Mouse (Mus musculus) Muller cell, postnatal 12 days (primary cell): ENCODE measurements around the gene Bola1.
"Not testable (repeated sequence)": the region's sequence is repeated elsewhere in the genome, so short reads cannot be mapped to it uniquely, and the experiment has no call there.

Experiments used
- DNase-seq: peaks from one replicate; pipeline ENCODE4 v3.0.0-alpha.2; 2015; ENCODE audit errors: inconsistent ontology term

Gene Bola1

DNA sequence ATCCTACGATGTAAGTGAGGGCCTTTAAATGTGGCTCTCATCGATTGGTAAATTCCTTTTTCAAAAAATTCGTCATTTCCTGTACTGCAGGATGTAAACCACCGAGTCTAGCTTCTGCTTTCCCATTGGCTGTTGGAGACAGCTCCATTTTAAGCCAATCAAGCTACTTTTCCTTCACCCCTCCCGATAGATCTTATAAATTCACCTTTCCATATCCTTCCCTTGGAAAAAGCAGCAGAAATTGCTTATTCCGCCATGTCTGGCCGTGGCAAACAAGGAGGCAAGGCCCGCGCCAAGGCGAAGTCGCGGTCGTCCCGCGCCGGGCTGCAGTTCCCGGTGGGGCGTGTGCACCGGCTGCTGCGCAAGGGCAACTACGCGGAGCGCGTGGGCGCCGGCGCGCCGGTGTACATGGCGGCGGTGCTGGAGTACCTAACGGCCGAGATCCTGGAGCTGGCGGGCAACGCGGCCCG is at the start of gene Bola1, which contains the start of gene Hist2h2ab:
TSS of gene Bola1 (minus strand) at position 49 of the 470 bp plus-strand sequence.
TSS of gene Hist2h2ab (plus strand) at position 205 of the 470 bp plus-strand sequence.
- peak; percentile 87 for DNase-seq

DNA sequence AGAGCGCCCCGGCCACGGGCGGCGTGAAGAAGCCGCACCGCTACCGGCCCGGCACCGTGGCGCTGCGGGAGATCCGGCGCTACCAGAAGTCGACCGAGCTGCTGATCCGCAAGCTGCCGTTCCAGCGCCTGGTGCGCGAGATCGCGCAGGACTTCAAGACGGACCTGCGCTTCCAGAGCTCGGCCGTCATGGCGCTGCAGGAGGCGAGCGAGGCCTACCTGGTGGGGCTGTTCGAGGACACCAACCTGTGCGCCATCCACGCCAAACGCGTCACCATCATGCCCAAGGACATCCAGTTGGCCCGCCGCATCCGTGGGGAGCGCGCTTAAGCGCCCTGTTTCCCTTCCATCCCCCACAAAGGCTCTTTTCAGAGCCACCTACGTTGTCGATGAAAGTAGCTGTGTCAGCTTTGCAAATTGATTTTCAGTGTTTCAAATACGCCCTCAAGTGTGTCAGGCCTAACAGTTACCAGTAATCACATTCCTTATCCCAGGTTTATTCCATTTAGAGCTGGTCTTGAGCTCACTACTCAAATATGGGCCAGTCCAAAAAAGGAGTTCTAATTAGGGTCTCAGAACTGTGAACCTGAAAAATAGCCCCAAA is 49.4 kb upstream of the Bola1 start:
- DNase-seq = not testable (repeated sequence)

DNA sequence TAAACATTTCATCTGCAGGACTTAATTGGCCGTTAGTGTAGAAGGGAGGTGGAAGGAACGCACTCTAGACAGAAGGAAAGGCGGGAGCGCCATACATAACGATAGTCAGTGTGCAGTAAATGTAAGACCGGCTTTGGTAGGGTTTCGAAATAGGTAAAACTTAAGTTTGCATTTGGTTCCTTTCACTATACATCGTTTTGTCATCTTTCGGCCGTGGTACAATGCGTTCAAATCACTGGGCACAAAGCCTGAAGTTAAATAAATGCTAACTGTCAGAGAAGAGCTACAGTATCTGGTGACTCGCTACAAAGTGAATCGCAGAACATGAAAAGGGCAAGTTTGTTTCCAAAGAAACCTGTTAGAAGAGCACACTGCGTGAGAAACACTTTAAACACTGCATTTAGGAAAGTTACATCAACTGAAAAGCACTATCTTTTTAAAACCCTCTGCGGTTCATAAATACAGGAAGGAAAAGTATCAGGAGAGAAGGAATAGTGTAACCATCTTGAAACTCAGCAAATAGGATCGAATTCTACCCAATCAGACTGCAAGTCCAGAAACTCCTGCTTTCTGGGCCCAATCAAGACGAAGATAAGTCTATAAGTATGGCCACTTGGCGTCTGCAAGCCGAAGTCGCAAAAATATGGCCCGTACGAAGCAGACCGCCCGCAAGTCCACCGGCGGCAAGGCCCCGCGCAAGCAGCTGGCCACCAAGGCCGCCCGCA is 48.7 kb upstream of the Bola1 start, which contains the start of gene Hist2h3b:
TSS of gene Hist2h3b (plus strand) at position 604 of the 725 bp plus-strand sequence.
- peak; percentile 84 for DNase-seq

DNA sequence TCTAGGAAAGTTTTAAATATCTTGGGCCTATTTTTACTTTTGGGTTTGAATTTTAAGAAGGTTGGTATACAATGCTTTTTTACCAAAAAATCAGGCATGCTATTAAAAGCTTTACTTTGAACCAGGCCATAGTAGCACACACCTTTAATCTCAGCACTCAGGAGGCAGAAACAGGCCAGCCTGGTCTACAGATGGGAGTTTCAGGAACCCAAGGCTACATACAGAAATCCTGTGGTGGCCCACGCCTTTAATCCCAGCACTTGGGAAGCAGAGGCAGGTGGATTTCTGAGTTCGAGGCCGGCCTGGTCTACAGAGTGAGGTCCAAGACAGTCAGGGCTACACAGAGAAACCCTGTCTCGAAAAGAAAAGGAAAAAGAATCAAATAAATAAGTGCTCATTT is 48.0 kb upstream of the Bola1 start:
- no peak for DNase-seq

DNA sequence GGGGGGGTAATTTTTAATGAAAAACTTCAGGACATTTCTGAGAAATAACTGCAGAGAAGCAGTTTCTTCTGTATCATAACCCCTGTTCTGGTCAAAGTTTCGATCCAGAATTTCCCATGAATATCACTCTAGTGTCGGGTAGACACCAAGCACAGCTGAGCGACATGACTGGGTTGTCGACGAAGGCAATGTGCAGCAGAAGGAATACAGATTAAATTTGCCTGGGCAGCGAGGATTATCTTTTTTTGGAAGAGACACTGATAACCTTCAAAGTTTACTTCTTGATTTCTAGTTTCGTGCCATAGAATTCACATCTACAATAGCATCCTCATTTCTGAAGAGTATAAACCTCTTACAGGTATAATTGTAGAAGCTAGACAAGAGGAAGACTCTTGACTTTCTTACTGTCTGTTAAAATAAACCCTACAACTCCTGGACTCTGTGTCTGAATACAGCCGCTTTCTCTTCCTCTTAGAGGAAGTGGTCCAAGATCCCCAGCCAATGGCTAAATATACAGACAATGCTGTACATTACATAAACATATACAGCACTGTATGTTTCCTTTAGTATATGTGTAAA is 46.7 kb upstream of the Bola1 start:
- no peak for DNase-seq

- no peak for DNase-seq
Measured at GRCm38 (mm10) chr3:96264404-96264949, 45.0 kb upstream of the Bola1 start.

GRCm38 (mm10) chr3:96263558-96264403 is 44.3 kb upstream of the Bola1 start:
- no peak for DNase-seq

- peak; percentile 97 for DNase-seq
Measured at GRCm38 (mm10) chr3:96262979-96263550, 43.6 kb upstream of the Bola1 start, which contains the start of gene Hist2h4. Gene Hist2h4, minus strand, starts transcription at chr3:96263311.

GRCm38 (mm10) chr3:96262216-96262875 is 42.8 kb upstream of the Bola1 start:
- peak; percentile 84 for DNase-seq

GRCm38 (mm10) chr3:96261623-96262022 is 42.1 kb upstream of the Bola1 start:
- DNase-seq = no peak

- DNase-seq = no peak
Measured at GRCm38 (mm10) chr3:96260220-96260619, 40.7 kb upstream of the Bola1 start.

GRCm38 (mm10) chr3:96257190-96257589 is 37.7 kb upstream of the Bola1 start:
- DNase-seq = no peak

- DNase-seq = no peak
Measured at GRCm38 (mm10) chr3:96255926-96256593, 36.6 kb upstream of the Bola1 start.

DNA sequence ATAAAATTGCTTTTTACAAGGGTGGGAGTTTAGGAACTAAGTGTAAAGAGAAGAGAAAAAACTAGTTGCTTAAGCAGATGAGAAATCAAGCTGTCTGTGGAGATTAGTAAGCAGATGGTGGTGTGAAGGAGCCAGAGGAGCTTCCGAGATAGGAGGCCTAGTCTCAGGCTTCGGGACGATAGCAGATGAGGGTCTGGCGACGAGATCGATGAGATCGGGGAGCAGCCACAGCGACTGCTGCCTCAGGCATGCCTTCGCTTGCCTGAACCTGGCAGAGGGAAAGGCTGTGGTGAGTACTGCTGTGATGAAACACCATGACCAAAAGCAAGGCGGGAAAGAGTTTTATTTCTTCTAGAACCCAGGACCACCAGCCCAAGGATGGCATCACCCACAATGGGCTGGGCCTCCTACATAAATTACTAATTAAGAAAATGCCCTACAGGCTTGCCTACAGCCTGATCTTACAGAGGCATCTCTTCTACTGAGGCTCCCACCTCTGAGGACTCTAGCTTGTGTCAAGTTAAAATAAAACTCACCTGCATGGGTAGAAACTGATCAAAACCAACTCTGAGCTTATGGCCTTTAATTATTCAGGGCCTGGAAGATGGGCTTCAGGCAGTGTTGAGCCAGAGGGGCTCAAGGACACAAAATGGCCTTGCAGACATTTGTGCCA is 35.3 kb upstream of the Bola1 start:
- DNase-seq = no peak

DNA sequence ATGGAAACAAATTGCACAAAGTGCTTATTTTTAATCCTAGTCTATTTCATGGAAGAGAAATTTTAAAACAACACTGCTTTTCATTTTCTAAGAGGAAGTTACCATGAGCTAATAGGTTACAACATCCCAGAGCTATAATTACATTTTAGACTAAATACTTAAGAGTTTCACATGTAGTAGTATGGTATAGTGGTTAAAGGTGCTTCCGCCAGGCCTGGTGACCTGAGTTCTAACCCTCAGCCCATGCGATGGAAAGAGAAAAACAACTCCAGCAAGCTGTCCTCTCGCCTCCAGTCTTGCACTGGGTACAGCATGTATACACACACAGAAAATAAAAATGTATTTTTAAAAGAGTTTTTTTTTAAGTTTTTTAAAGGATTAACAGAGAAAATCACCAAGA is 32.3 kb upstream of the Bola1 start:
- no peak for DNase-seq

GRCm38 (mm10) chr3:96250890-96251289 is 31.4 kb upstream of the Bola1 start:
- no peak for DNase-seq

GRCm38 (mm10) chr3:96249034-96249345 is 29.5 kb upstream of the Bola1 start:
- no peak for DNase-seq

DNA sequence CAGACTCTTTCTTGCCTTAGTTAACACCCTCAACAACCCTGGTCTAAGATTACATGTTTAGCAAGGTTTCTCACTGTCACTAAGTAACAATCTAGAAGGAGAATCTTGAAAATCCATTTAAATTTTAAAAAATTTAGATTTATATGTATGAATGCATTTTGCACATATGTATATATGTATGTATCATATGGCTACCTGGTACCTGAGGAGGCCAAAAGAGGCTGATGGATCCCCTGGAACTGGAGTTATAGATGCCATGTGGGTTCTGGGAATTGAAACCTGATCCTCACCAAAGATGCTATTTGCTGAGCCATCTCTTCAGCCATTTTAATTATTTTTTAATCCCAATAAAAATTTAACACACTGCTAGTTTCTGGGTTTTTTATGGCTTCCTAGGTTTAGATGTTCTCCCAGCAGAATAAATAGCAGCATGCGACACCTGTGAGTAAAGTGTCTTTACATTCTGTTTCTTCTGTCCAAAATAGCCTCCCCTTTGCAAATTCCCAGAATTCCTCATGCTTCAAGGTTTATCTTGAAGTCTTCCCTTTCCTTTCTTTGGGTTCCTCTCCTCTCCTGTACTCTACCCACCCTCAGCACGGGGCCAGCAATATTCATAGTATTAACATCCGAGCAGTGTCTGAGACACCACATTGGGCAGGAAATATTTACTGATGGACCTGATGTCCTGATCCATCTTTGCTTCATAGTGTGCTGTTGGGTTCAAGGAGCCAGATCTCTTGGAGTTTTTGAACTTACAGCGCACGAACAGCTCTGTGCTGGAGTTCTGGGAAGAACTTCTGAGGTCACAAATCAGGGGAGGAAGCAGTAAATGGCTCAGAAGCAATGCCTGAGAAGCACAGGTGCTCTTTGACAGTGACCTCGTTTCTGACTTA is 28.9 kb upstream of the Bola1 start:
- DNase-seq = no peak
